Mouse (Mus musculus) intestine, embryonic 15.5 days (tissue): ENCODE measurements around the gene Tspo2. TPM values are rescaled to one million over a fixed set of nuclear protein-coding genes. Genes with fewer than 3 reads are reported as not detected.
A peak's percentile ranks its signal among the peaks of the same experiment; 100 is the strongest.
"Not testable (repeated sequence)": the region's sequence is repeated elsewhere in the genome, so short reads cannot be mapped to it uniquely, and the experiment has no call there.

ENCODE experiments used
- ATAC-seq: fragments of 200-750 bp; cut with Nextera tagmentation; 2 replicates; pipeline ENCODE4 v1.8.0; 2017; ENCODE audit warnings: moderate TSS enrichment, moderate library complexity
- H3K27ac ChIP-seq: fragments of 300-500 bp; sonication (generic); 2 replicates; pipeline ENCODE4 v1.5.1; 2015; ENCODE audit warnings: mild to moderate bottlenecking, inconsistent platforms
- H3K27me3 ChIP-seq: fragments of 300-500 bp; sonication (generic); replicated peaks from 2 replicates; pipeline ENCODE4 v1.6.1; 2015; ENCODE audit warnings: inconsistent platforms
- H3K36me3 ChIP-seq: fragments of 300-500 bp; sonication (generic); 2 replicates; pipeline ENCODE4 v1.6.1; 2015; ENCODE audit warnings: inconsistent platforms
- H3K4me1 ChIP-seq: fragments of 300-500 bp; sonication (generic); replicated peaks from 2 replicates; pipeline ENCODE4 v1.6.1; 2015; ENCODE audit warnings: inconsistent platforms
- H3K4me2 ChIP-seq: fragments of 300-500 bp; sonication (generic); replicated peaks from 2 replicates; pipeline ENCODE4 v1.6.1; 2015; ENCODE audit warnings: mild to moderate bottlenecking, inconsistent platforms
- H3K4me3 ChIP-seq: fragments of 300-500 bp; sonication (generic); replicated peaks from 2 replicates; pipeline ENCODE4 v1.5.1; 2015; ENCODE audit warnings: inconsistent platforms
- H3K9ac ChIP-seq: fragments of 300-500 bp; sonication (generic); 2 replicates; pipeline ENCODE4 v1.6.1; 2015; ENCODE audit warnings: inconsistent platforms
- H3K9me3 ChIP-seq: fragments of 300-500 bp; sonication (generic); 2 replicates; pipeline ENCODE4 v1.6.1; 2016; ENCODE audit warnings: inconsistent platforms
- WGBS: fragments of 180-500 bp; shearing (Covaris S2); methylation state at CpG from one replicate; pipeline ENCODE4 v1.1.7; 2015; 5-methylcytosine and 5-hydroxymethylcytosine counted together
- polyA plus RNA-seq: library from polyadenylated mRNA; unstranded; fragments of >200 nt; fragmentation: Nextera tagmentation; extraction: Ambion mirVana; gene quantifications from 2 replicates; pipeline ENCODE4 v1.2.1, GENCODE M21; 2015

Tspo2 gene
- 3.5 and 4.4 TPM in 2 replicates for polyA plus RNA-seq

GRCm38 (mm10) chr17:48451353-48451675 lies at the start of gene Tspo2:
Tspo2 (minus strand) TSS chr17:48451522.
- Histone ChIP-seq H3K27ac (no peak within 1 kb of the TSS; the same call in 1 of the 2 replicates), H3K4me3 (no peak within 1 kb of the TSS), H3K9ac (no peak within 1 kb of the TSS), H3K4me1 (peaks cover 7% of the 10 kb centered on the region; the same call in 1 of the 2 replicates), H3K9me3 (no peaks in the 10 kb centered on the region), H3K36me3 (no peaks in the 10 kb centered on the region), H3K27me3 (no peaks in the 10 kb centered on the region), H3K4me2 (0 out of 2 replicates have a peak within 1 kb of the TSS, but pooled peaks have one; percentile 12)
- no peak for ATAC-seq
- whole genome bisulfite sequencing, result 43% methylated on average over 7 of the region's 7 CpGs

GRCm38 (mm10) chr17:48500846-48501445 lies 49.6 kb upstream of the Tspo2 start:
- Histone ChIP-seq H3K27me3 (no peaks in the 10 kb centered on the region), H3K36me3 (no peaks in the 10 kb centered on the region), H3K9me3 (no peaks in the 10 kb centered on the region), H3K27ac (no peak overlapping the region), H3K4me2 (no peak overlapping the region), H3K4me3 (no peak overlapping the region), H3K4me1 (no peaks in the 10 kb centered on the region; the same call in 1 of the 2 replicates), H3K9ac (no peak overlapping the region)
- ATAC-seq, result peak; percentile 63
- 81% methylated on average over 7 of the region's 7 CpGs for WGBS

DNA sequence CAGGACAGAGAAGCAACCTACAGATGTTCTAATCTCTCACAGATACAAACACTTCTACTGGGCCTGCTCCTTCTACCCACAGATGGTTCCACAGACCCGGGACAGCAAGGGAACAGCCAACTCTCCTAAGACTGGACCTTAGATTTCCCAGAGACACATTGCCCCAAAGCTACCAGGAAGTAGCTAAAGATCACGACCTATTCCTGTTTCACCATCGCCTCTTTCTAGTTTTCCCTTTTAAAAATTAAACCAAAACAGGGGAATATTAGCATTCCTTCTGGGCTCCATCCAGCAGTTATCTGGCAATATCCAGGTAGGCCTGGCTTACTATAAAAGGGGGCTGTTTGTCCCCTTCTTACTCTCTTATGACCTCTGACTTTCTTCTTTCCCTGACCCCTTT lies 46.7 kb upstream of the Tspo2 start:
- Histone ChIP-seq H3K4me1 (no peaks in the 10 kb centered on the region), H3K36me3 (no peaks in the 10 kb centered on the region), H3K4me2 (no peak overlapping the region), H3K27me3 (no peaks in the 10 kb centered on the region), H3K27ac (no peak overlapping the region), H3K9ac (no peak overlapping the region), H3K4me3 (no peak overlapping the region), H3K9me3 (no peaks in the 10 kb centered on the region)
- no peak for ATAC-seq
- 62% methylated on average over 3 of the region's 3 CpGs for WGBS

- H3K4me1 ChIP-seq, result no peaks in the 10 kb centered on the region
- no peak overlapping the region for H3K27ac ChIP-seq
- H3K36me3 ChIP-seq, result no peaks in the 10 kb centered on the region
- H3K4me3 ChIP-seq, result no peak overlapping the region
- ATAC-seq, result peak; percentile 26; the same call in 1 of the 2 replicates
- H3K9ac ChIP-seq, result no peak overlapping the region
- no peak overlapping the region for H3K4me2 ChIP-seq
- 65% methylated on average over 8 of the region's 8 CpGs for whole genome bisulfite sequencing
- no peaks in the 10 kb centered on the region for H3K9me3 ChIP-seq
- H3K27me3 ChIP-seq, result no peaks in the 10 kb centered on the region
These were observed 42.7 kb upstream of the Tspo2 start for GRCm38 (mm10) chr17:48493986-48494385.

DNA sequence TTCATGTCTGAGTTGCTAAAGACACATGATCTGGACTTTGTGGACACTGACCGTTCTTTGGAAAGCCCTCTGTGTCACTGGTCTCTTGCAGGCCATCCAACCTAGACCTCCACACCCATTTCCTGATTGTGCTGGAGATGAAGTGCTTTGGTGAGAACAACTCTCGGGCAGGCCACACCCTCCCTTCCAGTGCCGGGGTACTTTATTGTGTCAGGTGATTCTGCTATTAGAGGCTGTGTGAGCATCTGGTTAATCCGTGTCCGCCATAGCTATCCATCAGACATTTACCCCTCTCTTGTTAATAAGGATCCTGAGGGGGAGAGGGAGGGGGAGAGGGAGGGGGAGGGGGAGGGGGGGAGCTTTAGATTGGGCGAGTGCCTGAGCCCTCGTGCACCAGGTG lies 42.3 kb upstream of the Tspo2 start:
- H3K36me3 ChIP-seq, result no peaks in the 10 kb centered on the region
- H3K27me3 ChIP-seq, result no peaks in the 10 kb centered on the region
- no peak overlapping the region for H3K9ac ChIP-seq
- H3K9me3 ChIP-seq, result no peaks in the 10 kb centered on the region
- H3K4me1 ChIP-seq, result no peaks in the 10 kb centered on the region
- H3K4me3 ChIP-seq, result no peak overlapping the region
- peak; percentile 82 for ATAC-seq
- H3K4me2 ChIP-seq, result no peak overlapping the region
- no peak overlapping the region for H3K27ac ChIP-seq
- 43% methylated on average over 7 of the region's 7 CpGs for WGBS

GRCm38 (mm10) chr17:48492621-48493020 lies 41.3 kb upstream of the Tspo2 start:
- no peak for ATAC-seq
- 83% methylated on average over 8 of the region's 8 CpGs for WGBS
- Histone ChIP-seq H3K27me3 (no peaks in the 10 kb centered on the region), H3K4me3 (no peak overlapping the region), H3K9ac (no peak overlapping the region), H3K4me2 (no peak overlapping the region), H3K27ac (no peak overlapping the region), H3K36me3 (no peaks in the 10 kb centered on the region), H3K9me3 (no peaks in the 10 kb centered on the region), H3K4me1 (no peaks in the 10 kb centered on the region)

- Histone ChIP-seq H3K36me3 (no peaks in the 10 kb centered on the region), H3K4me2 (no peak overlapping the region), H3K4me1 (no peaks in the 10 kb centered on the region), H3K4me3 (no peak overlapping the region), H3K27ac (no peak overlapping the region), H3K9me3 (no peaks in the 10 kb centered on the region), H3K9ac (no peak overlapping the region), H3K27me3 (no peaks in the 10 kb centered on the region)
- WGBS, result 87% methylated on average over 3 of the region's 3 CpGs
- ATAC-seq, result no peak
These were observed 38.1 kb upstream of the Tspo2 start for GRCm38 (mm10) chr17:48489466-48489865.

DNA sequence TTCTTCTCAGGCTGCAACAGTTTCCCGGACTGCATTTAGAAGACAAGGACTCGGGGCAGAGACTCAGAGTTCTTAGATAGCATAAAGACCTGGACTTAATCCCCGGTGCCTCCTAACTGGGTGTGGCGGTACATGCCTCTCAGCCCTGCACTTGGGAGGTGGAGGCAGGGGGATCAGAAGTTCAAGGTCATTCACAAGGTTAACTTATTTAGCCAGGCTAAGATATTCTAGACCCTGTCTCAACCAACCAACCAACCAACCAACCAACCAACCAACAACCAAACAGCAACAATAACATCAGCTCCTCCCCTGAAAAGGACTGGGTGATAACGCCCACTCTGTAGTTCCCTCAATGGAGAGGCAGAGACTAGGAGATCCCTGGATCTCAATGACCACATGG lies 32.9 kb upstream of the Tspo2 start:
- Histone ChIP-seq H3K27me3 (no peaks in the 10 kb centered on the region), H3K4me3 (no peak overlapping the region), H3K4me1 (no peaks in the 10 kb centered on the region), H3K4me2 (no peak overlapping the region), H3K9me3 (no peaks in the 10 kb centered on the region), H3K9ac (no peak overlapping the region), H3K36me3 (no peaks in the 10 kb centered on the region), H3K27ac (no peak overlapping the region)
- 88% methylated on average over 5 of the region's 5 CpGs for WGBS
- ATAC-seq, result 0 out of 2 replicates have a peak, but pooled peaks have one; percentile 21

- Histone ChIP-seq H3K4me1 (no peaks in the 10 kb centered on the region), H3K4me2 (no peak overlapping the region), H3K27me3 (no peaks in the 10 kb centered on the region), H3K9ac (no peak overlapping the region), H3K36me3 (no peaks in the 10 kb centered on the region), H3K27ac (no peak overlapping the region), H3K9me3 (no peaks in the 10 kb centered on the region), H3K4me3 (no peak overlapping the region)
- peak; percentile 40; the same call in 1 of the 2 replicates for ATAC-seq
- WGBS, result 79% methylated on average over 5 of the region's 5 CpGs
These were observed 32.4 kb upstream of the Tspo2 start for GRCm38 (mm10) chr17:48483764-48484163.

GRCm38 (mm10) chr17:48479952-48480351 lies 28.6 kb upstream of the Tspo2 start:
- WGBS, result 89% methylated on average over 10 of the region's 10 CpGs
- no peak for ATAC-seq
- H3K27ac ChIP-seq, result no peak overlapping the region

DNA sequence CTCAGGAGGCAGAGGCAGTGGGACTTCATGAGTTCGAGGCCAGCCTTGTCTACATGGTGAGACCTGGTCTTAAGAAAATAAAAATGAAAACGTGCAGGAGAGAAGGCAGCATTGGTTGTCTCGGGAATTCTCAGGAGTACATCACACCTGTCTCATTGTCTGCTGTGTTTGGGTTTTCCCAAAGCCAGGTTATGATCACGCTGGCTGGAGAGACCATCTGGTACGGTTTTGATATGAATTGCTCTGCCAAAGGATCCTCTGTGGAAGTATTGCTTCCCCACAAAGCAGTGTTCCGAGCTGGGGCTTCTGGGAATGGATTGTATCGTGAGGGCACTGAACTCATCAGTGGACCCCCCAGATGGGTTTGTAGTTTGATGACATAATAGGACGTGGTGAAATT lies 24.1 kb upstream of the Tspo2 start:
- Histone ChIP-seq H3K9ac (no peak overlapping the region), H3K27me3 (no peaks in the 10 kb centered on the region), H3K9me3 (no peaks in the 10 kb centered on the region), H3K4me2 (no peak overlapping the region), H3K4me1 (no peaks in the 10 kb centered on the region), H3K36me3 (no peaks in the 10 kb centered on the region), H3K27ac (no peak overlapping the region), H3K4me3 (no peak overlapping the region)
- no peak for ATAC-seq
- WGBS, result 89% methylated on average over 8 of the region's 8 CpGs

More at GRCm38 (mm10) chr17:48479952-48480351, 28.6 kb upstream of the Tspo2 start:
- no peaks in the 10 kb centered on the region for H3K4me1 ChIP-seq
- no peaks in the 10 kb centered on the region for H3K27me3 ChIP-seq
- H3K9ac ChIP-seq, result no peak overlapping the region
- no peak overlapping the region for H3K4me3 ChIP-seq
- H3K9me3 ChIP-seq, result no peaks in the 10 kb centered on the region
- H3K36me3 ChIP-seq, result no peaks in the 10 kb centered on the region
- no peak overlapping the region for H3K4me2 ChIP-seq

DNA sequence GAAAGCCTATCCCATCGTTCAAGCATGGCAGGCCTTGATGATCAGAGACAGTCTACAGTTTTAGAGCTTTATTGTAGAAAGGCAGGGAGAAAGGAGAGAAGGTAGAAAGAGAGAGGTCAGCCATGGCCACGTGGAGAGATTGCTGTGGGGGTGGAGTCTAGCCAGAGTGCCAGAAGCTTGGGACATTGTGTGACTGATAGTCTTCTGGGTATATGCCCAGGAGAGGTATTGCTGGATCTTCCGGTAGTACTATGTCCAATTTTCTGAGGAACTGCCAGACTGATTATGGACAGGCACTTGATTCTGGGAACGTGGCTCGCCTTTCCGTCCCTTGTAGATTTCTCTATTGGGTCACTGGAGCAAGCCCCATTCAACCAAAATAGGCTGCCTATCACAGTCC lies 23.0 kb upstream of the Tspo2 start:
- not testable (repeated sequence) for H3K4me3 ChIP-seq, H3K4me2 ChIP-seq, H3K27me3 ChIP-seq, H3K4me1 ChIP-seq, H3K27ac ChIP-seq, H3K9me3 ChIP-seq, H3K9ac ChIP-seq, ATAC-seq, H3K36me3 ChIP-seq
- WGBS, result 84% methylated on average over 6 of the region's 6 CpGs
